Mouse (Mus musculus) myocyte (in vitro differentiated cells): Measurements from ENCODE around the gene Dusp2. TPM values are rescaled to one million over a fixed set of nuclear protein-coding genes. Genes with fewer than 3 reads are reported as not detected.
"Not testable (repeated sequence)": the region's sequence is repeated elsewhere in the genome, so short reads cannot be mapped to it uniquely, and the experiment has no call there.

ENCODE experiments used
- H3K27me3 ChIP-seq: one replicate; pipeline ENCODE4 v1.6.1; 2011; ENCODE audit not compliant: control insufficient read depth, insufficient read depth, insufficient read length
- H3K36me3 ChIP-seq: one replicate; pipeline ENCODE4 v1.6.1; 2011; ENCODE audit not compliant: control insufficient read depth, insufficient read depth
- H3K4me2 ChIP-seq: one replicate; pipeline ENCODE4 v1.6.1; 2011; ENCODE audit warnings: low read depth, control low read depth
- H3K4me3 ChIP-seq: one replicate; pipeline ENCODE4 v1.5.1; 2011; ENCODE audit warnings: mild to moderate bottlenecking, control low read depth, moderate library complexity
- H3K79me2 ChIP-seq: one replicate; pipeline ENCODE4 v1.6.1; 2011; ENCODE audit not compliant: control insufficient read depth, insufficient read depth
- H3ac ChIP-seq: one replicate; pipeline ENCODE4 v1.6.1; 2011; ENCODE audit not compliant: control insufficient read depth, insufficient read length
- CEBPB ChIP-seq: IDR thresholded peaks from 2 replicates; pipeline ENCODE4 v1.6.1; 2011; ENCODE audit warnings: mild to moderate bottlenecking, moderate library complexity; ENCODE audit not compliant: poor library complexity, insufficient read depth, severe bottlenecking
- E2F4 ChIP-seq: IDR thresholded peaks from one replicate; pipeline ENCODE4 v1.6.1; 2011; ENCODE audit warnings: mild to moderate bottlenecking, control low read depth, moderate library complexity; ENCODE audit not compliant: insufficient read depth
- MAX ChIP-seq: IDR thresholded peaks from one replicate; pipeline ENCODE4 v1.6.1; 2011; ENCODE audit warnings: low read depth, mild to moderate bottlenecking, control low read depth
- MYOD1 ChIP-seq, 3 experiments: IDR thresholded peaks; one replicate each; pipeline ENCODE4 v1.6.1; 2011; ENCODE audit warnings: control low read depth in 2 of 3, low read depth in 2 of 3, mild to moderate bottlenecking in 2 of 3, moderate library complexity in 1 of 3; ENCODE audit not compliant: insufficient read length in 2 of 3, control insufficient read depth in 1 of 3
- MYOG ChIP-seq, 3 experiments: IDR thresholded peaks; one replicate each; pipeline ENCODE4 v1.6.1; 2011; ENCODE audit warnings: control low read depth in 2 of 3, low read depth in 2 of 3, mild to moderate bottlenecking in 2 of 3; ENCODE audit not compliant: insufficient read length in 2 of 3, control insufficient read depth in 1 of 3, insufficient read depth in 1 of 3
- POLR2A ChIP-seq: IDR thresholded peaks from one replicate; pipeline ENCODE4 v1.6.1; 2011; ENCODE audit warnings: low read depth, mild to moderate bottlenecking, control low read depth, moderate library complexity; ENCODE audit not compliant: insufficient read length
- POLR2AphosphoS2 ChIP-seq: IDR thresholded peaks from one replicate; pipeline ENCODE4 v1.6.1; 2011; ENCODE audit warnings: low read depth, control low read depth; ENCODE audit not compliant: insufficient read length
- REST ChIP-seq: IDR thresholded peaks from one replicate; pipeline ENCODE4 v1.6.1; 2011; ENCODE audit warnings: mild to moderate bottlenecking, control low read depth, moderate library complexity; ENCODE audit not compliant: insufficient read depth, insufficient read length
- SRF ChIP-seq: IDR thresholded peaks from one replicate; pipeline ENCODE4 v1.6.1; 2011; ENCODE audit warnings: low read depth; ENCODE audit not compliant: control insufficient read depth, insufficient read length
- TCF12 ChIP-seq: IDR thresholded peaks from one replicate; pipeline ENCODE4 v1.6.1; 2011; ENCODE audit warnings: mild to moderate bottlenecking, control low read depth; ENCODE audit not compliant: poor library complexity, insufficient read depth, severe bottlenecking
- TCF3 ChIP-seq: IDR thresholded peaks from one replicate; pipeline ENCODE4 v1.6.1; 2011; ENCODE audit warnings: low read depth, control low read depth; ENCODE audit not compliant: insufficient read length
- USF1 ChIP-seq: IDR thresholded peaks from one replicate; pipeline ENCODE4 v1.6.1; 2011; ENCODE audit warnings: low read depth, mild to moderate bottlenecking, control low read depth, moderate library complexity
- polyA plus RNA-seq: library from polyadenylated mRNA; unstranded; fragments of >200 nt; fragmentation: generic; extraction: Trizol; gene quantifications from one replicate; pipeline ENCODE4 v1.2.1, GENCODE M21; 2012; ENCODE audit warnings: missing spikeins

The Dusp2 gene
- polyA plus RNA-seq, 1 experiment = 4.5 TPM

GRCm38 (mm10) chr2:127300701-127301100, 35.3 kb upstream of the Dusp2 start:
- TF ChIP-seq SRF (no peak), E2F4 (no peak), CEBPB (no peak), USF1 (no peak), MAX (no peak), MYOG (IDR thresholded peaks at IDR 0.05; ENCODE audit: control insufficient read depth in 1 of 3, insufficient read depth in 1 of 3, insufficient read length in 2 of 3, low read depth in 2 of 3) (no peak), MYOD1 (IDR thresholded peaks at IDR 0.05; ENCODE audit: control insufficient read depth in 1 of 3, insufficient read length in 2 of 3, low read depth in 2 of 3) (no peak), TCF3 (no peak), POLR2A (no peak), POLR2AphosphoS2 (no peak), TCF12 (no peak), REST (no peak)
- Histone ChIP-seq H3K36me3 (peaks cover 32% of the 10 kb centered on the region), H3K4me3 (no peak overlapping the region), H3ac (no peak overlapping the region), H3K79me2 (no peaks in the 10 kb centered on the region), H3K4me2 (no peak overlapping the region), H3K27me3 (no peaks in the 10 kb centered on the region)

- H3K79me2 ChIP-seq = no peaks in the 10 kb centered on the region
- H3K4me3 ChIP-seq = no peak overlapping the region
- no peaks in the 10 kb centered on the region for H3K27me3 ChIP-seq
- no peak overlapping the region for H3ac ChIP-seq
- H3K36me3 ChIP-seq = peaks cover 21% of the 10 kb centered on the region
- no peak overlapping the region for H3K4me2 ChIP-seq
- no peak for TF ChIP-seq MAX
- TF ChIP-seq POLR2A = no peak
- TF ChIP-seq CEBPB = no peak
Observed at GRCm38 (mm10) chr2:127301883-127302282, 34.1 kb upstream of the Dusp2 start.

GRCm38 (mm10) chr2:127304192-127304591, 31.8 kb upstream of the Dusp2 start:
- H3K4me2 ChIP-seq, H3K4me3 ChIP-seq, H3K27me3 ChIP-seq, H3K79me2 ChIP-seq, H3ac ChIP-seq, H3K36me3 ChIP-seq: not testable (repeated sequence)

- H3K36me3 ChIP-seq = no peaks in the 10 kb centered on the region
Observed at GRCm38 (mm10) chr2:127304609-127305210, 31.2 kb upstream of the Dusp2 start.

GRCm38 (mm10) chr2:127306123-127306522, 29.8 kb upstream of the Dusp2 start:
- Histone ChIP-seq H3K79me2 (no peaks in the 10 kb centered on the region), H3K36me3 (no peaks in the 10 kb centered on the region), H3K27me3 (no peaks in the 10 kb centered on the region), H3K4me3 (no peak overlapping the region), H3K4me2 (no peak overlapping the region), H3ac (no peak overlapping the region)
- TF ChIP-seq CEBPB = no peak
- no peak for TF ChIP-seq TCF12
- TF ChIP-seq SRF = no peak
- no peak for TF ChIP-seq REST
- TF ChIP-seq E2F4 = no peak
- TF ChIP-seq MYOG (IDR thresholded peaks at IDR 0.05; ENCODE audit: control insufficient read depth in 1 of 3, insufficient read depth in 1 of 3, insufficient read length in 2 of 3, low read depth in 2 of 3) = no peak
- TF ChIP-seq POLR2A = no peak
- TF ChIP-seq MYOD1 (IDR thresholded peaks at IDR 0.05; ENCODE audit: control insufficient read depth in 1 of 3, insufficient read length in 2 of 3, low read depth in 2 of 3) = no peak
- no peak for TF ChIP-seq MAX
- no peak for TF ChIP-seq USF1
- TF ChIP-seq POLR2AphosphoS2 = no peak

More at GRCm38 (mm10) chr2:127304609-127305210, 31.2 kb upstream of the Dusp2 start:
- TF ChIP-seq TCF3 (no peak), MAX (no peak), MYOD1 (IDR thresholded peaks at IDR 0.05; ENCODE audit: control insufficient read depth in 1 of 3, insufficient read length in 2 of 3, low read depth in 2 of 3) (no peak), E2F4 (no peak), TCF12 (no peak), MYOG (IDR thresholded peaks at IDR 0.05; ENCODE audit: control insufficient read depth in 1 of 3, insufficient read depth in 1 of 3, insufficient read length in 2 of 3, low read depth in 2 of 3) (no peak), SRF (no peak), CEBPB (no peak), POLR2A (no peak), REST (no peak), POLR2AphosphoS2 (no peak), USF1 (no peak)
- Histone ChIP-seq H3K79me2 (no peaks in the 10 kb centered on the region), H3ac (no peak overlapping the region), H3K4me3 (no peak overlapping the region), H3K27me3 (no peaks in the 10 kb centered on the region), H3K4me2 (no peak overlapping the region)
